Mouse (Mus musculus): ENCODE data around the gene Aldh3b2. TPM values are rescaled to one million over a fixed set of nuclear protein-coding genes. Genes with fewer than 3 reads are reported as not detected.

Gene Aldh3b2
- total RNA-seq (2012; rRNA removed) = 0.21 and 0.62 TPM in 2 replicates

DNA sequence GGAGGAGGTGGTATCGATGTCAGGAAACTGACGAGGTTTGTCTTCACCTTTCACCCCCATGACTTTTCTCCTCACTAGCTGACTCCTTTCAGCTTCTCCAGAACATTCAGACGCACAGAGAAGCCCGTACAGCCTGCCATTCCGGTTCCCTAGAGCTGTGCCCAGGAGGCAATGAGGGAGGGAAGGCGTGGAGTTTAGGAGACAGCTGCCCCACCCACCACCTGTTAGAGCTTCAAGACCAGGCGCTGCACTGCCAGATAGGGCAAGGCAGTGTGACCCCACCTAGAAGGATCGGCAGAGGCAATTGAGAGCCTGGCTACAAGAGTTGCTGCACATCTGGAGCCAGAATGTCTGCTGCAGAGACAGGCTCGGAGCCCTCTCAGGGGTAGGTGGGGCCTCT, at the start of gene Aldh3b2:
Gene Aldh3b2 (plus strand): TSS at position 100 of the 400 bp plus-strand sequence.
- no peak within 1 kb of the TSS for H3K27ac ChIP-seq (ENCODE audit: insufficient read depth, low read depth, low read length, poor library complexity, severe bottlenecking)
- H3K4me1 ChIP-seq (ENCODE audit: control insufficient read depth in 2 of 2, insufficient read depth in 2 of 2, low read length in 2 of 2, poor library complexity in 1 of 2) = peaks cover 0 to 3% of the 10 kb centered on the region in 2 experiments; a peak in 1 of 4 replicates
- in situ Hi-C loops (cut with MboI; ENCODE audit: low sequenced_read_pairs in 2 of 2, unreplicated experiment in 2 of 2) = no loop called here
- H3K36me3 ChIP-seq (ENCODE audit: control insufficient read depth, insufficient read depth, low read length, poor library complexity, severe bottlenecking) = no peaks in the 10 kb centered on the region
- no peaks in the 10 kb centered on the region for H3K9me3 ChIP-seq (ENCODE audit: control insufficient read depth, insufficient read depth, low read depth, low read length)
- no peak for TF ChIP-seq MAFK (IDR thresholded peaks at IDR 0.05; ENCODE audit: insufficient read depth, low read depth, low read length)
- no peak for TF ChIP-seq ZC3H11A (IDR thresholded peaks at IDR 0.05; ENCODE audit: borderline replicate concordance, low read depth, low read length)
- TF ChIP-seq CHD2 (IDR thresholded peaks at IDR 0.05; ENCODE audit: low read depth, low read length) = no peak
- TF ChIP-seq HCFC1 (IDR thresholded peaks at IDR 0.05; ENCODE audit: borderline replicate concordance, insufficient read depth, low read length) = no peak
- TF ChIP-seq ZNF384 (IDR thresholded peaks at IDR 0.05; ENCODE audit: low read depth, low read length) = no peak
- H3K9ac ChIP-seq (ENCODE audit: insufficient read depth, low read depth, low read length, poor library complexity, severe bottlenecking) = no peak within 1 kb of the TSS
- no peak within 1 kb of the TSS; a peak in 1 of 4 replicates for H3K4me3 ChIP-seq (ENCODE audit: insufficient read depth in 1 of 2, low read depth in 1 of 2, low read length in 2 of 2, poor library complexity in 1 of 2, severe bottlenecking in 1 of 2)
- no peak for DNase-seq (ENCODE audit: low read depth, low spot score)

DNA sequence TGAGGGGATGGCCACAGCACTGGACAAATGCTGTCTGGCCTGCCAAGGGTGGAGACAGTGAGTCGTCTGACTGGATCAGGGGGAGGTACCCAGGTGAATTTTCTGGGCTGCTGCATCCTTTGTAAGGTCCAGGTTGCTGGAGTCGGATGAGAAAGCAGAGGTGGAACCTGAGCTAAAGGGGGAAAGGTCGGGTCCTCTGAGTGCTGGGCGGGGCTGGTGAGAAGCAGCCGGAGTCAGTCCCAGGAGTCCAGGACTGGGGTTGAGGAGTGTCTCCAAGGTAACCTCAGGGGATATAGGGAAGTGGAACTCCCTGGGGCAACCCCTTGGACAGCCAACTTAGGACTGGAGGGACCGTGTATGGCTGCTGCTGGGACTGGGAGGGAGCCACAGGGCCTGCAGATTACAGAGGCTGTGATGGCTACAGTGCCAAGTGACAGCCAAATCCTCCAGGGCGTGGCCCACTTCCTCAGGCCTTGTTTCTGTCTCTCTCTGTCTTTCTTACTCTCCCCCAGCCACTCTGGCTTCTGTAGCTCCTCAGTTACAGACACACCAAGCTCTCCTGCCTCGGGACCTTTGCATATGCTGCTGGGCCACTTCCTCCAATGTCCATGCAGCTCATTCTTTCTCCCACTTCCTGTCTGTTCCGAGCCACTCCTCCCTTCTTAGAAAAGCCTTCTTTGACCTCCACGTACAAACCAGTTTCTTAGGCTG, 49.3 kb upstream of the Aldh3b2 start:
- Histone ChIP-seq H3K4me1 (ENCODE audit: control insufficient read depth in 2 of 2, insufficient read depth in 2 of 2, low read length in 2 of 2, poor library complexity in 1 of 2) (peaks cover 0 to 10% of the 10 kb centered on the region in 2 experiments; a peak in 2 of 4 replicates), H3K4me3 (ENCODE audit: insufficient read depth in 1 of 2, low read depth in 1 of 2, low read length in 2 of 2, poor library complexity in 1 of 2, severe bottlenecking in 1 of 2) (no peak overlapping the region), H3K9me3 (ENCODE audit: control insufficient read depth, insufficient read depth, low read depth, low read length) (no peaks in the 10 kb centered on the region), H3K9ac (ENCODE audit: insufficient read depth, low read depth, low read length, poor library complexity, severe bottlenecking) (no peak overlapping the region), H3K36me3 (ENCODE audit: control insufficient read depth, insufficient read depth, low read length, poor library complexity, severe bottlenecking) (no peaks in the 10 kb centered on the region), H3K27ac (ENCODE audit: insufficient read depth, low read depth, low read length, poor library complexity, severe bottlenecking) (no peak overlapping the region)
- in situ Hi-C loops (cut with MboI; ENCODE audit: low sequenced_read_pairs in 2 of 2, unreplicated experiment in 2 of 2) = no loop called here
- TF ChIP-seq CHD2 (IDR thresholded peaks at IDR 0.05; ENCODE audit: low read depth, low read length) (no peak), ZNF384 (IDR thresholded peaks at IDR 0.05; ENCODE audit: low read depth, low read length) (no peak), ZC3H11A (IDR thresholded peaks at IDR 0.05; ENCODE audit: borderline replicate concordance, low read depth, low read length) (no peak), HCFC1 (IDR thresholded peaks at IDR 0.05; ENCODE audit: borderline replicate concordance, insufficient read depth, low read length) (no peak), MAFK (IDR thresholded peaks at IDR 0.05; ENCODE audit: insufficient read depth, low read depth, low read length) (no peak)
- DNase-seq (ENCODE audit: low read depth, low spot score) = no peak

- TF ChIP-seq HCFC1 (IDR thresholded peaks at IDR 0.05; ENCODE audit: borderline replicate concordance, insufficient read depth, low read length) = no peak
- no peak for TF ChIP-seq CHD2 (IDR thresholded peaks at IDR 0.05; ENCODE audit: low read depth, low read length)
- Histone ChIP-seq H3K4me1 (ENCODE audit: control insufficient read depth in 2 of 2, insufficient read depth in 2 of 2, low read length in 2 of 2, poor library complexity in 1 of 2) (peaks cover 0 to 10% of the 10 kb centered on the region in 2 experiments; a peak in 2 of 4 replicates), H3K9ac (ENCODE audit: insufficient read depth, low read depth, low read length, poor library complexity, severe bottlenecking) (no peak overlapping the region), H3K27ac (ENCODE audit: insufficient read depth, low read depth, low read length, poor library complexity, severe bottlenecking) (no peak overlapping the region), H3K4me3 (ENCODE audit: insufficient read depth in 1 of 2, low read depth in 1 of 2, low read length in 2 of 2, poor library complexity in 1 of 2, severe bottlenecking in 1 of 2) (no peak overlapping the region), H3K36me3 (ENCODE audit: control insufficient read depth, insufficient read depth, low read length, poor library complexity, severe bottlenecking) (no peaks in the 10 kb centered on the region), H3K9me3 (ENCODE audit: control insufficient read depth, insufficient read depth, low read depth, low read length) (no peaks in the 10 kb centered on the region)
- in situ Hi-C loops (cut with MboI; ENCODE audit: low sequenced_read_pairs in 2 of 2, unreplicated experiment in 2 of 2) = no loop called here
- DNase-seq (ENCODE audit: low read depth, low spot score) = no peak
These were observed 48.5 kb upstream of the Aldh3b2 start for GRCm38 (mm10) chr19:3923586-3923985.

- H3K9me3 ChIP-seq (ENCODE audit: control insufficient read depth, insufficient read depth, low read depth, low read length) = no peaks in the 10 kb centered on the region
- TF ChIP-seq MAFK (IDR thresholded peaks at IDR 0.05; ENCODE audit: insufficient read depth, low read depth, low read length) (no peak), ZC3H11A (IDR thresholded peaks at IDR 0.05; ENCODE audit: borderline replicate concordance, low read depth, low read length) (no peak), ZNF384 (IDR thresholded peaks at IDR 0.05; ENCODE audit: low read depth, low read length) (no peak), HCFC1 (IDR thresholded peaks at IDR 0.05; ENCODE audit: borderline replicate concordance, insufficient read depth, low read length) (no peak)
- H3K4me1 ChIP-seq (ENCODE audit: control insufficient read depth in 2 of 2, insufficient read depth in 2 of 2, low read length in 2 of 2, poor library complexity in 1 of 2) = peaks cover 0 to 14% of the 10 kb centered on the region in 2 experiments; a peak in 2 of 4 replicates
- no peak overlapping the region for H3K4me3 ChIP-seq (ENCODE audit: insufficient read depth in 1 of 2, low read depth in 1 of 2, low read length in 2 of 2, poor library complexity in 1 of 2, severe bottlenecking in 1 of 2)
- in situ Hi-C loops (cut with MboI; ENCODE audit: low sequenced_read_pairs in 2 of 2, unreplicated experiment in 2 of 2) = no loop called here
- H3K36me3 ChIP-seq (ENCODE audit: control insufficient read depth, insufficient read depth, low read length, poor library complexity, severe bottlenecking) = no peaks in the 10 kb centered on the region
- no peak overlapping the region for H3K9ac ChIP-seq (ENCODE audit: insufficient read depth, low read depth, low read length, poor library complexity, severe bottlenecking)
- DNase-seq (ENCODE audit: low read depth, low spot score) = no peak
- no peak overlapping the region for H3K27ac ChIP-seq (ENCODE audit: insufficient read depth, low read depth, low read length, poor library complexity, severe bottlenecking)
These were observed 47.9 kb upstream of the Aldh3b2 start for GRCm38 (mm10) chr19:3924190-3924589.
